Mouse (Mus musculus) embryonic facial prominence, embryonic 15.5 days (tissue): ENCODE data around the gene Olfr508. TPM values are rescaled to one million over a fixed set of nuclear protein-coding genes. Genes with fewer than 3 reads are reported as not detected.

ENCODE experiments used
- polyA plus RNA-seq: library from polyadenylated mRNA; unstranded; fragments of >200 nt; fragmentation: Nextera tagmentation; extraction: Ambion mirVana; gene quantifications from 2 replicates; pipeline ENCODE4 v1.2.1, GENCODE M21; 2015

Olfr508 gene
- polyA plus RNA-seq, 1 experiment from 2014 or later: not detected

Other genes starting within 250 kb of the Olfr508 start
- gene Olfr495, start 236.8 kb upstream of the Olfr508 start, polyA plus RNA-seq: 0.14 TPM in 1 of 2 replicates, not detected in the other
- gene Olfr497, start 209.6 kb upstream of the Olfr508 start, polyA plus RNA-seq: not detected in 2 replicates
- gene Olfr498, start 164.7 kb upstream of the Olfr508 start, polyA plus RNA-seq: 0.09 and 0.13 TPM in 2 replicates
- not detected in 2 replicates for gene Olfr502, start 104.9 kb upstream of the Olfr508 start, polyA plus RNA-seq
- not detected in 2 replicates for gene Olfr503, start 85.5 kb upstream of the Olfr508 start, polyA plus RNA-seq
- not detected in 2 replicates for gene Olfr504, start 64.2 kb upstream of the Olfr508 start, polyA plus RNA-seq
- 0.08 and 0.19 TPM in 2 replicates for gene Olfr506, start 19.2 kb upstream of the Olfr508 start, polyA plus RNA-seq
- not detected in 2 replicates for gene Olfr507, start 8.2 kb upstream of the Olfr508 start, polyA plus RNA-seq
- 0.25 and 0.47 TPM in 2 replicates for gene Olfr509, start 21.9 kb downstream of the Olfr508 start, polyA plus RNA-seq
- gene Olfr510, start 36.4 kb downstream of the Olfr508 start, polyA plus RNA-seq: 0.17 TPM in 1 of 2 replicates, not detected in the other
- gene Olfr512, start 83.3 kb downstream of the Olfr508 start, polyA plus RNA-seq: 0.47 TPM in 1 of 2 replicates, not detected in the other
- gene Olfr513, start 121.0 kb downstream of the Olfr508 start, polyA plus RNA-seq: 0.17 TPM in 1 of 2 replicates, not detected in the other
- gene Olfr514, start 196.0 kb downstream of the Olfr508 start, polyA plus RNA-seq: not detected in 2 replicates
- gene Olfr516, start 220.5 kb downstream of the Olfr508 start, polyA plus RNA-seq: 0.14 and 0.23 TPM in 2 replicates
- not detected in 2 replicates for gene Olfr517, start 242.4 kb downstream of the Olfr508 start, polyA plus RNA-seq